Mouse (Mus musculus): ENCODE results near the gene Mylpf. TPM values are rescaled to one million over a fixed set of nuclear protein-coding genes. Genes with fewer than 3 reads are reported as not detected.
A peak's percentile ranks its signal among the peaks of the same experiment; 100 is the strongest.

Gene Mylpf
- total and polyA plus RNA-seq, 3 experiments = 3.0 to 5.2 (median 3.2) TPM

DNA sequence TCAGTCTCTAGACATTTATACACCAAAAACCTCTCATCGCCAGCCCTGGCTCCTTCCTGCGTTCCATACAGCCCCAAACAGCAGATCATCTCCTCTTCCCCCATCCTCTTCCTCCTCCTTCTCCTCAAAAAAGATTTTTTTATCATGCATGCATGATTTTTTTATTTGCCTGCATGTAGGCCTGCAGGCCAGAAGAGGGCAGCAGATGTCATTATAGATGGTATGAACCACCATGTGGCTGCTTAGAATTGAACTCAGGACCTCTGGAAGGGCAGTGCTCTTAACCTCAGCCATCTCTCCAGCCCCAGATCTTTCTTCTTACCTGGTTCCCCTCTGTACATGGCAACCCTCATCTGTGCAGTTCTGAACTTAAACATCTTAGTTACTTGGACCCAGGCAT lies 43.7 kb downstream of the Mylpf start (continued):
- TF ChIP-seq USF2 (conservative IDR thresholded peaks at IDR 0.05; ENCODE audit: low read depth, low read length) (no peak), PAX5 (IDR thresholded peaks at IDR 0.05; ENCODE audit: low read length) (no peak), RAD21 (IDR thresholded peaks at IDR 0.05; ENCODE audit: low read depth, low read length) (peak; percentile 37), MEF2A (IDR thresholded peaks at IDR 0.05; ENCODE audit: borderline replicate concordance, low read depth, low read length) (no peak), EP300 (IDR thresholded peaks at IDR 0.05; ENCODE audit: low read length) (no peak), NELFE (IDR thresholded peaks at IDR 0.05; ENCODE audit: low read depth, low read length) (no peak), GABPA (IDR thresholded peaks at IDR 0.05; ENCODE audit: insufficient replicate concordance, low read depth, low read length) (no peak), UBTF (IDR thresholded peaks at IDR 0.05; ENCODE audit: low read depth, low read length) (no peak), MXI1 (IDR thresholded peaks at IDR 0.05; ENCODE audit: low read depth, low read length) (no peak), TBP (conservative IDR thresholded peaks at IDR 0.05; ENCODE audit: low read depth, low read length) (no peak), NRF1 (IDR thresholded peaks at IDR 0.05; ENCODE audit: low read depth, low read length) (no peak), SMC3 (IDR thresholded peaks at IDR 0.05; ENCODE audit: low read depth, low read length) (peak; percentile 24), ZKSCAN1 (IDR thresholded peaks at IDR 0.05; ENCODE audit: borderline replicate concordance, low read depth, low read length) (no peak)

DNA sequence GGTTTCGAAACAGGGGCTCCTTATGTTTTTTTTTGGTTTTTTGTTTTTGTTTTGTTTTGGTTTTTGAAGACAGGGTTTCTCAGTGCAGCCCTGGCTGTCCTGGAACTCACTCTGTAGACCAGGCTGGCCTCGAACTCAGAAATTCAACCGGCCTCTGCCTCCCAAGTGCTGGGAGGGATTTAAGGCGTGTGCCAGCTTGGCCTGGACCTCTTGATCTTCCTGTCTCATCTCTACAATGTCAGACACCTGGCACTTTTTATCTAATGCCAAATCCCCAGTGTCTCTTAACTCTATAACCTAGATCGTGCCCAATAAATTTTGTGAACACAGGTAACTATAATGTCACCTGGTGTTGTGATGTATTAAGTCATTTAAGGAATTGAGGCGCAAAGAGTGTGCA lies 44.7 kb downstream of the Mylpf start:
- Histone ChIP-seq H3K27ac (ENCODE audit: insufficient read depth, low read depth) (peak overlapping the region; percentile 52; the same call in 1 of the 2 replicates), H3K4me2 (ENCODE audit: insufficient read depth, low read depth, poor library complexity, severe bottlenecking) (peak overlapping the region; percentile 17; the same call in 1 of the 2 replicates), H3K4me3 (replicated peaks in 1 of 3; ENCODE audit: low read depth in 2 of 3, low read length in 2 of 3, poor library complexity in 1 of 3) (peak overlapping the region in 2 of 3 experiments; percentile 54 to 63), H3K36me3 (replicated peaks in 1 of 2; ENCODE audit: control insufficient read depth in 1 of 2, insufficient read depth in 1 of 2, low read length in 1 of 2) (peaks cover 30 to 62% of the 10 kb centered on the region in 2 experiments), H3K9ac (ENCODE audit: insufficient read depth, low read depth) (peak overlapping the region; percentile 10; the same call in 1 of the 2 replicates), H3K9me3 (replicated peaks; ENCODE audit: low read length) (no peaks in the 10 kb centered on the region), H3K4me1 (ENCODE audit: control insufficient read depth in 1 of 2, insufficient read depth in 2 of 2) (peaks cover 8 to 58% of the 10 kb centered on the region in 2 experiments; a peak in 2 of 4 replicates), H3K27me3 (replicated peaks) (no peaks in the 10 kb centered on the region), H3K79me2 (replicated peaks; ENCODE audit: control insufficient read depth, extremely low read depth, insufficient read depth, poor library complexity, severe bottlenecking) (no peaks in the 10 kb centered on the region)
- no peak for TF ChIP-seq JUN (IDR thresholded peaks at IDR 0.05; ENCODE audit: insufficient read depth, low read depth, low read length)
- TF ChIP-seq MYC (IDR thresholded peaks at IDR 0.05; ENCODE audit: low read depth, low read length) = no peak
- no peak for TF ChIP-seq ZMIZ1 (IDR thresholded peaks at IDR 0.05; ENCODE audit: low read depth, low read length)
- no peak for TF ChIP-seq GABPA (IDR thresholded peaks at IDR 0.05; ENCODE audit: insufficient replicate concordance, low read depth, low read length)
- TF ChIP-seq EP300 (IDR thresholded peaks at IDR 0.05; ENCODE audit: low read length) = no peak
- no peak for TF ChIP-seq ZC3H11A (IDR thresholded peaks at IDR 0.05; ENCODE audit: low read depth, low read length)
- TF ChIP-seq ETS1 (conservative IDR thresholded peaks at IDR 0.05; ENCODE audit: low read depth, low read length) = no peak
- no peak for DNase-seq (ENCODE audit: extremely low read depth)
- in situ Hi-C loops (cut with MboI; ENCODE audit: low pct_ligation_motif_present, low pct_unique_long_range_greater_than_20kb, low sequenced_read_pairs) = no loop called here
- dilution Hi-C loops (cut with MboI; ENCODE audit: extremely low pct_ligation_motif_present, extremely low pct_unique_long_range_greater_than_20kb, low sequenced_read_pairs) = no loop called here

All from CH12.LX (cell line).